Mouse (Mus musculus) left cerebral cortex, adult 11 months (tissue): Measurements from ENCODE around the gene Tekt4.

ENCODE experiments used
- DNase-seq: peaks from one replicate; pipeline ENCODE4 v3.0.0; 2022; ENCODE audit warnings: low spot score

Tekt4 gene

GRCm38 (mm10) chr17:25454272-25454671 lies at the start of gene Tekt4:
Gene Tekt4 (plus strand): TSS chr17:25454615.
- DNase-seq, result no peak

- no peak for DNase-seq
Measured at GRCm38 (mm10) chr17:25405224-25405895, 49.1 kb upstream of the Tekt4 start.

GRCm38 (mm10) chr17:25406011-25406441 lies 48.4 kb upstream of the Tekt4 start:
- peak; percentile 50 for DNase-seq

GRCm38 (mm10) chr17:25407352-25407751 lies 47.1 kb upstream of the Tekt4 start:
- DNase-seq, result no peak

- no peak for DNase-seq
Measured at GRCm38 (mm10) chr17:25408302-25408999, 46.0 kb upstream of the Tekt4 start.

- no peak for DNase-seq
Measured at GRCm38 (mm10) chr17:25409621-25410020, 44.8 kb upstream of the Tekt4 start.

GRCm38 (mm10) chr17:25410180-25410579 lies 44.2 kb upstream of the Tekt4 start:
- no peak for DNase-seq

GRCm38 (mm10) chr17:25410786-25411185 lies 43.6 kb upstream of the Tekt4 start:
- DNase-seq, result no peak

GRCm38 (mm10) chr17:25411251-25411650 lies 43.2 kb upstream of the Tekt4 start:
- DNase-seq, result no peak

GRCm38 (mm10) chr17:25414209-25414608 lies 40.2 kb upstream of the Tekt4 start:
- DNase-seq, result no peak

GRCm38 (mm10) chr17:25414917-25415316 lies 39.5 kb upstream of the Tekt4 start:
- no peak for DNase-seq

GRCm38 (mm10) chr17:25415421-25415913 lies 38.9 kb upstream of the Tekt4 start:
- no peak for DNase-seq

GRCm38 (mm10) chr17:25416219-25416618 lies 38.2 kb upstream of the Tekt4 start:
- no peak for DNase-seq

- DNase-seq, result no peak
Measured at GRCm38 (mm10) chr17:25417990-25418389, 36.4 kb upstream of the Tekt4 start.

GRCm38 (mm10) chr17:25418926-25419325 lies 35.5 kb upstream of the Tekt4 start:
- no peak for DNase-seq

GRCm38 (mm10) chr17:25420998-25421397 lies 33.4 kb upstream of the Tekt4 start:
- DNase-seq, result no peak

- DNase-seq, result no peak
Measured at GRCm38 (mm10) chr17:25424526-25425080, 29.8 kb upstream of the Tekt4 start.

GRCm38 (mm10) chr17:25425996-25426395 lies 28.4 kb upstream of the Tekt4 start:
- no peak for DNase-seq

GRCm38 (mm10) chr17:25427441-25427840 lies 27.0 kb upstream of the Tekt4 start:
- DNase-seq, result no peak

- no peak for DNase-seq
Measured at GRCm38 (mm10) chr17:25429240-25429639, 25.2 kb upstream of the Tekt4 start.

GRCm38 (mm10) chr17:25429886-25430285 lies 24.5 kb upstream of the Tekt4 start:
- no peak for DNase-seq

GRCm38 (mm10) chr17:25430534-25430933 lies 23.9 kb upstream of the Tekt4 start:
- DNase-seq, result no peak
